Mouse (Mus musculus): ENCODE results near the gene Clec11a. TPM values are rescaled to one million over a fixed set of nuclear protein-coding genes. Genes with fewer than 3 reads are reported as not detected.
"Not testable (repeated sequence)": the region's sequence is repeated elsewhere in the genome, so short reads cannot be mapped to it uniquely, and the experiment has no call there.

Gene Clec11a
- total RNA-seq, 2 experiments from 2014 or later = 1.6 to 2.2 TPM

DNA sequence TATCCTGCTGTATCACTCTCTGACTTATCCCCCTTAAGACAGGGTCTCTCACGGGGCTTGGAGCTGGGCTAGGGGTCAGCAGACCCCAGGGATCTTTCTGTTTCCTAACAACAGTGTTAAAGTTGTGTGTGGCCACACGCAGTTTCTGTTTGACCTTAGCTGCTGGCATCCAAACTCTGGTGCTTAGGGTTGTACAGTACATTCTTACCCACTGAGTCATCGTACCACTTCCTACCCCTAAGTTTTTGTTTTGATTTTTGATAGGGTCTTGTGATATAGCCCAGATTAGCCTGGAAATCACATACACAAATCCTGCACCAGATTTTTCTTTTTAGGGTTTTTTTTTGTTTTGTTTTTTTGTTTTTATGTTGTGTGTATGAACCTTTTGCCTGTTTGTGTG lies 25.6 kb upstream of the Clec11a start:
- intact Hi-C loops (cut with DNase I) = no loop called here
- no peak for DNase-seq

DNA sequence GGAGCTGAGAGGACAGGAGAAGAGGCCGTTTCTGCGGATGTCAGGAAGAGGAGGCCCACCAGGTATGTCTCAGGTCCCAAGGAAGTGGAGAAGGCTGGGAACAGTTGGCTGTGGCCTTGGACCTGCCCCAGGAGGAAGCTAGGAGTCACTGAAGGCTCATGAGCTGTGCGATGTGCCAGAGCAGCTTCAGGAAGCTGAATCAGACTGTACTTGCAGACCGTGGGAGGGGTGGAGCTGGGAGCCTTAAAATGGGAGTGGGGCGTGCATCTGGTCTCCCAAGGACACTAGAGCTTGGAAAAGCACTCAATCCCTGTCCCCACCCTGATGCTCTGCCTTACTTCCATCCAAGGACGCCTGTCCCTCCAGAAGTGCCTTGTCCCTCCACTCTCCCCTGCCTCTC lies 19.9 kb upstream of the Clec11a start:
- DNase-seq = no peak
- intact Hi-C loops (cut with DNase I) = no loop called here

DNA sequence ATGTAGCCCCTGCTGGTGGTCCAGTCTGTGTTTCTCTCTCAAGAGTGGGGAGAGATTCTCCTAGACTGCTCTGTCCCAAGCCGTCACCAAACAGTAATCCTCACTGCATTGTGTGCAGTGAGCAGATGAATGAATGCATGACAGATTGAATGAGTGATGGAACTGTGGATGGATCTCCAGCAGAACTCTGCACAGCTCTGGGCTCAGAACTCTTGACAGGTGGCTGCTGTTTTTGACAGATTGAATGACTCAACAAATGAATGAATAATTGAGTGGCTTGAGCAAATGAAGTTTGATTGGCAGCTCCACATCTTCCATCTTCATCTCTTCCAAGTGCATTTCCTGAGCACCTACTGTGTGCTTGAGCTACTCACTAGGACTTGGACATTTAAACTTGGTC lies 15.6 kb upstream of the Clec11a start:
- no peak for DNase-seq
- intact Hi-C loops (cut with DNase I) = no loop called here

DNA sequence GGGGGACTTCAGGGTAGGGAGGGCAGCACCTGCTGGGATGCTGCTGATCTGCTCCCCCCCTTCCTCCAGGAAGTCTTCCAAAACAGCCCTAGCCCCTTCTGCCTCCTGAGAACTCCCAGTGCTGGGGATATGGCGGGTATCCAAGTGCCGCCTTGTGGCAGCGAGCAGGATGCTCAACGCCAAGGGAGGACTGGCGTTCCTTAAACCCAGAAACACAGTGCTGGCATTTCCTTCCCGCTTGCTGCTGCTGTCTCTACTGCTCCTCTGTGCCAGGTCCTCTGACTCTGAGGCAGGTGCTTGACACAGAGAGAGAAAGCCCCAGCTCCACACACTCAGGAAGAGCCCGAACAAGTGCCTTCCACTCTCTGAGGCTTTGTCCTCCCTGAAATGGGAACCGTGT lies 14.2 kb upstream of the Clec11a start:
- intact Hi-C loops (cut with DNase I) = no loop called here

DNA sequence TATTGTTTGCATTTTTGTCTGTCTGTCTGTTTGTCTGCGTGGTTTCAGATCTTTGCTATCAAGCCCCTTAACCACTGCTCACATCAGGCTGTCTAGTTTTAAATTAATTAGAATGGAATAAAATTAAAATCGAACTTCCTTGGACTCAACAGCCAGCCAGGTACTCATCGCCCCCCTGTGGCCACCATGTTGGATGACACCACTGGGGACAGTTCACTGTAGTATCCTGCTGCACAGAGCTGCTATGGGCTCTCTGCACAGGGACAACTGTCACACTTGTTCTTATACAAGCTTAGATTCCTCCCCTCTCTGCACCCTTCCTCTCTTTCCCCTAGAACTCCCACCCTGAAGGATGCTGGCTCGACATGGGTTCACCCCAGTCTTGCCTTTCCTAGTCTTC lies 11.2 kb upstream of the Clec11a start:
- no peak for DNase-seq
- intact Hi-C loops (cut with DNase I) = loop anchor here (10.0 kb wide), 1 partner anchor 53 kb away; the partner anchor contains the start of gene Gm15517

More for the DNA sequence above, 14.2 kb upstream of the Clec11a start:
- DNase-seq = no peak

DNA sequence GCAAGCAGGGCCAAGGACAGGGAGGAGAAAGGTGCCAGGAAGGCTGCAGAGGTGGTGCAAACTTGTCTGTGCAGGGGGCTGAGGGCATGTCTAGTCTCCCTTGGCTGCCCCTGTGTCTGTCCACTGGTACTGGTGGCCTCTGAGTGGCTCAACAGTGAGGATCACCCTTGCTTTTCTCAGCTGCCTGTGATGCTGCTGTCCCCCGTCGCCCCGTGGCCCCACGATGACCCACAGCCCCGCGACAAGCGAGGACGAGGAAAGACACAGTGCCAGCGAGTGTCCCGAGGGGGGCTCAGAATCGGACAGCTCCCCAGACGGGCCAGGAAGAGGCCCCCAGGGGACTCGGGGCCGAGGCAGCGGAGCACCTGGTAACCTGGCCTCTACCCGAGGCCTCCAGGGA lies 5.8 kb upstream of the Clec11a start:
- intact Hi-C loops (cut with DNase I) = loop anchor here (10.0 kb wide), 1 partner anchor 48 kb away; the partner anchor contains the start of gene Gm15517
- DNase-seq = no peak

DNA sequence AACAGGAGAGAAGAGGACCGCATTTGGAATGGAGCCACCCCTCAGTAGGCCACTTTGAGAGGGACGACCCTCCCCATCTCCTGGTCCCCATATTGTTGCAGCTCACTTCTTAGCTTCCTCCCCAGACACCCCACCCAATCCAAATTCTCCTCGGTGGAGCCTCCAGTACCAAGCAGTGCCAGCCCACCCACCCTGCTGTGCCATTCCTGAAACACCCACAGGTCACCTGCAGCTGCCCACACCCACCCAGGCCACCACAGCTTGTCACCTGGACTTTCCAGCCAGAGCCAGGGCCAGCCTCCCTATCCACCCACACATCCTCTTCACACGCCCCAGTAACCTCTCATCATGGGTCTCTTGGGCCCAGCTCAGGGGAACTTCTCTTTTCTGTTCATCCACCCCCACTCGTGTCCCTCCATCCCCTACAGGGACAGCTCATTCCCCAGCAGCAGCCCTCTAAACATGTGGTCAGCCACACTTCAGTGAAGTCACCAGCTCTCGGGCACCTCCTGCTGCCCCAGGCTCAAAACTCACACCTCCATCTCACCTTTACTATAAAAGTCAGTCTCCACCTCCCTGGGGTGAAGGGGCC lies 5.1 kb upstream of the Clec11a start:
- intact Hi-C loops (cut with DNase I) = loop anchor here (10.0 kb wide), 1 partner anchor 47 kb away; the partner anchor contains the start of gene Gm15517

DNA sequence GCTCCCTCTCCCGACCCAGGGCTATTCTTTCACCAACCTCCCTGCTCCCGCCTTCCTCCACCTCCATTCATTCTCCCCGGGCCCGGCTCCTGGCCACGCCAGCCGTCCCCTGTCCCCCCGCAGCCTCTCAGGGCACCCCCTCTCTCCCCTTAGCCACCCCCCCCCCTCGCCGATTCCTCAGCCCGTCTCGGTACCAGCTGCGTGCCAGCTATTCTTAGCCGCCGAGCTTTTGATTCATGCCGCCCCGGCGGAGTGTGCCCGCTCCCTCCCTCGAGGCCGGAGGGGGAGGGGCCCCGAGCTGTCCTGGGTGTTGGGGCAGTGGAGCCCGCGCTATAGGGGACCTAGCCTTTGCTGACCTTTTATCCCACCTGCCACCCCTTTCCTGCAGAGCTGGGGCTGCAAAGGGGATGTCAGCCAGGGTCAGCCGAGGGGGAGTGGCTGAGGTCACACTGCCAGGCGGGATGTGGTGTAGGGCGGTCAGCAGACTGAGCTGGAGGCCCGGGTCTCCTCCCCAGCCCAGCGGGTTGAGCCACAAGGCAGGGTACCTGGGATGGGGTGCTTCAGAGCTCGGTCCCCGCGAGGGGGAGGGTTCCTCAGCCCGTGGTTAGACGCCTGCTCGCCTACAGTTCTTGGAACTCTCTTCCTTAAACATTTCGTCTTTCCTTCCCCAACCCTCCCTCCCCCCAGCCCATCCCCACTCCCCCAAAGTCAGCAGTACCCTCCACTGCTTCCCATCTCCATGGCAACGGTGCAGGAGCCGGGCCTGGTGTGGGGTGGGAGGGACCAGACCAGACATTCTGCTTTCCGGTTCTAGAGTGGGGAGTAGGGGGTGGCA lies 4.4 kb upstream of the Clec11a start:
- DNase-seq = no peak
- intact Hi-C loops (cut with DNase I) = loop anchor here (10.0 kb wide), 1 partner anchor 46 kb away; the partner anchor contains the start of gene Gm15517

More for the DNA sequence above, 5.1 kb upstream of the Clec11a start:
- no peak for DNase-seq

DNA sequence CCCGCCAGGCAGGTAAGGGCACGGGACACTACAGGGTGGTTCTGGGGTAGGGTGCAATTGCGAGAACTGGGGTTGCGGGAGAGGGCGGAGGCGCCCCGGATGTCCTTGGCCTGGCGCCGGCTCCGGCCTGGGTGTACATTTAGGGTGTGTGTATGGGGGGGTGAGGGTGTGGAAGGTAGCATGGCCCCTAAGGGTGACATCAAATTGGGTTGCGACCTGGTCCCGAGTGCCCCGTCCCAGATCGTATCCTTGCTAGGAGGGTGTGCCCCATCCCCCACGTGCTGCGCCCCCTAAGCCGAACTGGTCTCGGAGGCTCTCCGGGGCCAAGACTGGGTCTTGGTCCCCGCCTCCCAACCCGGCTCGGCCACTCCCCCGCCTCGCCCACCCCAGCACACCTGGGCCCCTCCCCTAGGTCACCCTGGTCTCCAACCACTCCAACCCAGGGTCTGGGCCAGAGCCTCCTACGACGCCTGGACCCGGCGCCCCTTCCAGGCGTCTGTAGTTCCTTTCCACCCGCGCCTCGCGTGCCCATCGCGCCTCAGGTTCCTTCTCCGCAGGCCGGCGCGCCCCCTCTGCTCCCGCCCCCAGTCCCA lies 3.7 kb upstream of the Clec11a start:
- no peak for DNase-seq
- intact Hi-C loops (cut with DNase I) = loop anchor here (10.0 kb wide), 1 partner anchor 46 kb away; the partner anchor contains the start of gene Gm15517

DNA sequence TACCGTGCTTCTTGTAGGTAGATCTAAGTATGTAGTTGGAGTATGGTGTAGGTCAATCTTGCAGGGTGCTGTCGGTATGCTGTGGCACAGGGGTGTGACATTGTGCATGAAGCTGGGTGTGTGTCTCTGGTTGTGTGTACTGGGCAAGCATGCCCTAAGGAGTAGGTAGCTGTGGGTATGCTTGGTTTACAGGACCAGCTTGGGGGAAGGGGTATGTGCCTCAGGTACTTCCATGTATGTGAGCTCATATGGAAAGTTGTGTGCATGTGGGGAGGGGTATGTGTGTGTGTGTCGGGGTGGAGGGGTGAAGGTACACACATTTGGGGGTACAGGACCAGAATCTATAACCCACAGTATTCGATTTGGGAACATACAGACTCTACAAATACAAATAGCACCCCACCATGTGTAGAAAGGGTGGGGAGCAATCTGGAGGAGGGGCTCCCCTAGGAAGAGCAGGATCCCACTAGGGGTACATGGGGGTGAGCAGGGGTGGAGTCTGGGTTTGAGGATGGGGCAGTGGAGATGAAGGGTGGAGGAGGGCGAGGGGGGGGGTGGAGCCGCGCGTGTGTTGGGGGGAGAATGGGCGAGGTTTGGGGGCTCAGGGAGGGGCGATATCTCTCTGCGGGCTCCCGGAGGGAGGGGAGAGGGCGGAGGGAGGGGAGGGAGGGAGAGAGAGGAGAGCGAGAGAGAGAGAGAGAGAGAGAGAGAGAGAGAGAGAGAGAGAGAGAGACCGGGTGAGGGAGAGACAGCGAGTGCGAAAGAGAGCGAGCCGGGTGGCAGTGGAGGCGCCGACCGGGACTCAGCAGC lies 3.0 kb upstream of the Clec11a start, which contains the start of gene Shank1:
Gene Shank1 (plus strand): TSS at position 779 of the 810 bp plus-strand sequence.
- DNase-seq = no peak
- intact Hi-C loops (cut with DNase I) = loop anchor here (10.0 kb wide), 1 partner anchor 45 kb away; the partner anchor contains the start of gene Gm15517

DNA sequence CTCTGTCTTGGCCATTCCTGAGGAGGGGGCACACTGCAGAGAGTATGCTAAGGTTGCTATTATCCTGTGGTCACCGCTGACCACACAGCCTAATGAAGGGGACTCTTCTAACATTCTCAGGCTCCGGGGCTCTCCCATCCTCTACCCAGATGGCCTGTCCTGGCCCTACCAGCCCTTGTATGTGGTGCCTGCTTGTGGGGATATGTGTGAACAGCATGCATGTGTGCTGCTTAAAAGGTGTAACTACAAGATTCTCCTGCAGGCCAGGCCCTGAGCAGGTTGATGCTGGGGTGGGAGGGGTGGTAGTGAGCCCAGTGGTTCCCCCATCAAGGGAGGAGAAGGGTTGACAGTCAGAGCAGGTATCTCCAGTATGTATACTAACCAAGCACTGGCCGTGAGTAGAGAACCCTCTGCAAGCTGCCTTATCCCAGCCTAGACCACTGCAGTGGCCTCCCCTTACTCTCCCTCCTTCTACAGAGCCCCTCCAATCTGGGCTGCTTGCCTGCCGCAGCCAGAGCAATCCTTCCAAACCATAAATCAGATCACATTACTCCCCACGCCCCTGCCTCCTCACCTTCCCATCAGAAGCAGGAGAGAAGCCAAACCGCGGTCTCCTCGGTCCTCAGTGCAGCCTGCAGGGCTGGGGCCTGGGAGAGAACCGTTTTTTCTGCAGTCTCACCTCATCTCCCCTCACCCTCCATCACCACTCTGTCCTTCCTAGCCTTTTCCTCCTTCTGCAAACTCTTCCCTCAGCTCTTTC lies 739 bp upstream of the Clec11a start:
- intact Hi-C loops (cut with DNase I) = no loop called here

DNA sequence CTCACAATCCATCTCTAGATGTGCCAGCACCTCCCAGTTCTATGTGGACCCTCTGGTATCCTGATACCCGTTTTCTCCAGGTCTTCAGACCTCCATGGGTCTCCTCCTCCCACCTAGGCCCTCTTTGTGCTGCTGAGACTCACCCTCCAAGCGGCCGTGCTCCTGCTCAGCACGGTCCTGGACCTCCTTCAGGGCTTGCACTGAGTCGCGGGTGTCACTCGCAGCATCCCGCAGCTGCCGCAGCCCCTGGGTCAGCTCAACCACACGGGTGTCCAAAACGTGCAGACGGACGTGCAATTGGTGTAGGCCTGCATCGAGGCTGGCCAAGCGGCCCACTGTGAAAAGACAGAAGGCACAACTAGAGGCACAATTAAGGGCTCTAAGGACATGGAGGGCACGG lies 1.0 kb downstream of the Clec11a start:
- no peak for DNase-seq
- intact Hi-C loops (cut with DNase I) = no loop called here

More for the DNA sequence above, 739 bp upstream of the Clec11a start:
- DNase-seq = no peak

DNA sequence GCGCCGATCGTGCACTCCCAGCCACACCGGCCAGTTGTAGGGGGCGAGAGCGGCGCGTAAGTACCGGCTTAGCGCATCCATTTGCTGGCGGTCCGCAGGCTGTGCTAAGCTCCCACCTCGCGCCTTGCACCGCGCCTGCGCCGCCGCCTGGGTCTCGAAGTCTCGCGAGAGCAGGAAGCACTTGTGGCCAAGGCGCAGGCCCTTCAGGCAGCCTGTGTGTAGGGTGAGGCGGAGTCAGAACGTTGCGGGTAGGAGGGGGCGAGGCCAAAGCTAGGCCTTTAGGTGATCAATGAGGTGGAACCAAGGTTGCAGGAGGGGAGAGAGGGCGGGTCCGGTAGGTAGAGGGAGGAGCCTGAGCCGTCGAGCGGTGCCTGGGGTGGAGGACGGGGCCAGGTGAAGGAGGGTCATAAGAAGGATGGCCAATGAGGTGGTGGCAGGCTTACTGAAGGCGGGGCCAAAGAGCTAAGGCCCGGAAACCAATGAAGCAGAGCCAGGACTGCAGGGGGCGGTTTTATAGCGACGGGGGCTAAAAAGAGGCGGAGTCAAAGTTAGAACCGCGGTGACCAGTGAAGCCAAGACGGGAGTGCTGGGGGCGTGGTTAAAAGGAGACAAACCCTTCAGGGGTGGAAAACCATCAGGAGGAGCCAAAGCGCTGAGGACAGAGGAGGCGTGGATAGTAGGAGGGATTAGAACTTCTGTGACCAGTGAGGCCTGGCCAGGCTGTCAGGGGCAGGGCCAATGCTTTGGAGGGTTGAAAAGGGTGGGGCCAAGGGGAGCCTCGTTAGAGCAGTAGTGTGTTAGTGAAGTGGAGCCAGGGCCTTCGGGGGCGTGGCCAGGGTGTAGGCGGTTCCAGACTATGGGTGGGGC lies 1.7 kb downstream of the Clec11a start:
- intact Hi-C loops (cut with DNase I) = no loop called here
- peak; percentile 92 for DNase-seq

DNA sequence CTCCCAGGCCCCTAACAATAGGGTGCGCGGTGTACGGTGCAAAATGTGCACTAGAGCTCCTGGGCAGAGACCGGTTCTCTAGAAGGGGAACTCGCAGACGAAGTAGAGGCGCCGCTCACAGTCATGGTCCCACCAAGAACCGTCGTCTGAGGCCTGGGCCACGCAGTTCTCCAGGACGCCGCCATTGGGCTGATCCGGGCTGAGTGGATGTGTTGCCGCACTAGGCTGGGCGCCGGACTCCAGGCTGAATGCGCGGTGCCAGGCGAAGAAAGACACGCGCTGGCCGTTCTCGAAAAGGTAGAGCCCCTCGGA lies 2.3 kb downstream of the Clec11a start:
- intact Hi-C loops (cut with DNase I) = no loop called here
- no peak for DNase-seq

DNA sequence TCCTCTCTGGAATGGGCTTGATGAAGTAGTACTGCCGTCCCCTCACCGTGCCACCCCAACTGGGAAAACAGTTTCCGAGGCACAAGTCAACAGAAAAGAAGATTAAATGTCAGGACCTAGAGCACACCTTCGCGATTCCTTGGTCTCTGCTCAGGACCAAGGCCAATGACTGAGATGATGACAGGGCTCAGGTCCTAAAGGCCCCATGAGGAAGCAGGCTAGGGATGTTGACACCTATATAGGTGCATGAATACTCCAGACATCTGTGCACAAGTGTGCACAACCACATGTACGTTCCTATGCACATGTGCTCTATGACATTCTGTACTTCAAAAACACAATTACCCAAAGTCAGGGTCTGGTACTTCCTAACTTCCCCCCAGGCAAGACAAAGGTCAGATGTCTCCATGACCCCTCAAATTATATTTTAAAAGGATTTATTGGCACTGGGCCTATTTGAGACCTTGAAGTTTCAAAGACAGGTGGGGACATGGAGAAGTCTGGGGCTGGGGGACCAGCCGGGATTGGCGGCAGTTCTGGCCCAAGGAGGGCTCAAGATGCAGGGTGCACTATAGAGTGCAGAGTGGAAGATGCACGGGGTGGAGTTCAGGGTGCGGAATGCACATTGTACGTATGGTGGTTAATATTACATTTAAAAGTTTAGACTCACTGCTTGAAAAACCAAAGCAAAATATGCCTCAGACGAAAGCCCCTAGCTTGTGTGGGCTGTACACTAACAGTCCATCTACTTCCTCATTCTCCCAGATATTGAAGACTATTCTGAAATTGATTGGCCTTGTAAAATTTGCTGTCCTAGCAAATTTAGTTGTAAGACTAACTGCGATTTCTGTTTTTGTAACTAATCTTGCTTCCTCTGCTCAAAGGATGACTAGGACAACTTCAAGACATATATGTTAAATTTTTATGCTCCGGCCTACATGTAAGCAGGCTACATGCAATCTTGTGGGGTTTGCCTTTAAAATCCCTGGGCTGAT lies 3.1 kb downstream of the Clec11a start:
- intact Hi-C loops (cut with DNase I) = no loop called here
- no peak for DNase-seq

DNA sequence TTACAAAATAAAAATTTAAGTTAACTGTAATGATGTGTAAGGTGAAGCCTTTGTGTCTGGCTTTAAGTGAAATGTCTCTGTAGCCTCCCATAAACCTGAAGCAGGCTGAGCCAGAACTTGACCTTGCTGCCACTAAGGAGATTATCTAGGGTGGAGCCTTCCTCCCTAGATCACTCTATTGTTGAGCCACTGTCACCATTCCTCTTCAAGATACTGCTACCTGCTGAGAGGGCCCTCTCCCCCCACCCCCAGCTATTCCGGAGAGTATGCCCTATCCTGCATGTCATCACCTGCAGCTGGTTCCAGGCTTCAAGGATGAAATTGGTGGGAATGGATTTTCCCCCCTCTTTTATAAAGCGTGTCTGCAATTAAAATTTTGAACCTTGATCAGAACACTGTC lies 9.2 kb downstream of the Clec11a start:
- DNase-seq; intact Hi-C loops (cut with DNase I): not testable (repeated sequence)

DNA sequence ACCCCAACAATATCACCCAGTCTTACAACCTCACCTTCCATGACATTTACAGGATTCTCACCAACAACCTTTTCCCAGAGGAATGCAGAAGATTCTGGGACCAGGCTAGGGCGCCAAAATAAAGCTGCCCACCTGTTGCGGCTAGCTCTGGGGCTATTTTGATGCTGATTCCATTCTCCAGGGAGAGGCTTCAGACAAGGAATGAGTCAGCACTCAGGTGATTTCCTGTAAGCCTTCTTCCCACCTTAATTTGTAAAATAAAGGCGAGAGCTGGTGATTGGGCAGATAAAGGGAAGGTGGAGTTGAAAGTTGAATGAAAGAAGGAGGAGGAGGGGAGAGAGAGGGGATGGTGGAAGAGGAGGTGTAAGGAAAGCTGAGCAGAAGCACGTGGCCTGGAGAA lies 15.3 kb downstream of the Clec11a start:
- DNase-seq = no peak
- intact Hi-C loops (cut with DNase I) = no loop called here

DNA sequence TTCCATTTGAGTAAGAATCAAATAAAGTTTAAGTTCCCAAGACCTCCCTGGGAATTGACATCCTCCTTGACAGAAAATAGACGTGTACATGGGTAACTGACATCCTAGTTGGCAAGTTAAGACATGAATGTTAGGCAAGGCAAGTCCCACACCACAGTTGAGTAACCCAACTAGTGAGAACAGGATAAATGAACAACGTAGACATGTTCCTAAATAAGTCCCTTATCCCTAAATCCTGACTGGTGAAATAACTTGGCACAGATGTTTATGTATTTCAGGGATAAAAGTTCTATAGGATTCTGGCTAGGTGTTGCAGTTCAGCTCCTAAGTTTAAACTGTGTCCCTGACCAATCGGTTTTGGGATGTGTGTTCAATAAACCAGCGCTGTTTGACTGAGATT lies 15.7 kb downstream of the Clec11a start:
- intact Hi-C loops (cut with DNase I) = no loop called here
- no peak for DNase-seq

Measured in gastrocnemius, postnatal 36 days (tissue).